Mouse (Mus musculus) stomach, embryonic 15.5 days (tissue): ENCODE results near the gene Kcnt1. TPM values are rescaled to one million over a fixed set of nuclear protein-coding genes. Genes with fewer than 3 reads are reported as not detected.

Experiments used
- ATAC-seq: fragments of 200-750 bp; cut with Nextera tagmentation; 2 replicates; pipeline ENCODE4 v1.8.0; 2017; ENCODE audit warnings: low read depth, moderate number of reproducible peaks, moderate TSS enrichment; ENCODE audit not compliant: insufficient read depth, low FRiP score
- H3K27ac ChIP-seq: fragments of 300-500 bp; sonication (generic); 2 replicates; pipeline ENCODE4 v1.5.1; 2015; ENCODE audit warnings: mild to moderate bottlenecking, inconsistent platforms
- H3K27me3 ChIP-seq: fragments of 300-500 bp; sonication (generic); replicated peaks from 2 replicates; pipeline ENCODE4 v1.6.1; 2015; ENCODE audit warnings: inconsistent platforms
- H3K36me3 ChIP-seq: fragments of 300-500 bp; sonication (generic); 2 replicates; pipeline ENCODE4 v1.6.1; 2015; ENCODE audit warnings: inconsistent platforms
- H3K4me1 ChIP-seq: fragments of 300-500 bp; sonication (generic); 2 replicates; pipeline ENCODE4 v1.6.1; 2015; ENCODE audit warnings: inconsistent platforms
- H3K4me2 ChIP-seq: fragments of 300-500 bp; sonication (generic); 2 replicates; pipeline ENCODE4 v1.6.1; 2015; ENCODE audit warnings: mild to moderate bottlenecking, inconsistent platforms
- H3K4me3 ChIP-seq: fragments of 300-500 bp; sonication (generic); replicated peaks from 2 replicates; pipeline ENCODE4 v1.5.1; 2015; ENCODE audit warnings: inconsistent platforms
- H3K9ac ChIP-seq: fragments of 300-500 bp; sonication (generic); 2 replicates; pipeline ENCODE4 v1.6.1; 2015; ENCODE audit warnings: inconsistent platforms
- H3K9me3 ChIP-seq: fragments of 300-500 bp; sonication (generic); 2 replicates; pipeline ENCODE4 v1.6.1; 2016; ENCODE audit warnings: inconsistent platforms
- WGBS: fragments of 180-500 bp; shearing (Covaris S2); methylation state at CpG from one replicate; pipeline ENCODE4 v1.1.7; 2015; 5-methylcytosine and 5-hydroxymethylcytosine counted together
- polyA plus RNA-seq: library from polyadenylated mRNA; unstranded; fragments of >200 nt; fragmentation: Nextera tagmentation; extraction: Ambion mirVana; gene quantifications from 2 replicates; pipeline ENCODE4 v1.2.1, GENCODE M21; 2015

Gene Kcnt1
- polyA plus RNA-seq, 1 experiment from 2014 or later = 0.62 TPM

DNA sequence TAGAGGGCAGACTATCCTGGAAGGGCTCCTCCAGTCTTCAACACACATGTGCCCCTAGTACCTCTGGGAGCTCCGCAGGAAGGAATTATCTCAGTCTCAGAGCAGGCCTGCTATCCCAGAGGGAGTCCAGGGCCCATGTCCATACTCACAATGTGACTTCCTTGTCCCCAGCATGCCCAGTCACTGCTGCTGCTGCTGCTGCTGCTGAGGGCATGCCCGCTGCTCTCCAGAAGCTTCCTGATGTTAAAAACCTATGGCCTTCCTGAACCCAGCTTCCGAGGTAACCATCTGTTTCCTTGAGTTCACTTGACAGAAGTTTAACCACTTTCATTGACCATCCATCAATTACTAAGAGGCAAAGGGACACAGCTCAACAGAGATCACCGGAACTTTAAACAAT is 61.4 kb downstream of the Kcnt1 start:
- H3K9ac ChIP-seq = no peak overlapping the region
- no peaks in the 10 kb centered on the region for H3K27me3 ChIP-seq
- H3K9me3 ChIP-seq = no peaks in the 10 kb centered on the region
- H3K4me1 ChIP-seq = no peaks in the 10 kb centered on the region
- 73% methylated on average over 4 of the region's 4 CpGs for WGBS
- H3K27ac ChIP-seq = no peak overlapping the region
- H3K4me3 ChIP-seq = no peak overlapping the region
- no peak overlapping the region for H3K4me2 ChIP-seq
- peaks cover 19% of the 10 kb centered on the region; the same call in 1 of the 2 replicates for H3K36me3 ChIP-seq
- no peak for ATAC-seq

DNA sequence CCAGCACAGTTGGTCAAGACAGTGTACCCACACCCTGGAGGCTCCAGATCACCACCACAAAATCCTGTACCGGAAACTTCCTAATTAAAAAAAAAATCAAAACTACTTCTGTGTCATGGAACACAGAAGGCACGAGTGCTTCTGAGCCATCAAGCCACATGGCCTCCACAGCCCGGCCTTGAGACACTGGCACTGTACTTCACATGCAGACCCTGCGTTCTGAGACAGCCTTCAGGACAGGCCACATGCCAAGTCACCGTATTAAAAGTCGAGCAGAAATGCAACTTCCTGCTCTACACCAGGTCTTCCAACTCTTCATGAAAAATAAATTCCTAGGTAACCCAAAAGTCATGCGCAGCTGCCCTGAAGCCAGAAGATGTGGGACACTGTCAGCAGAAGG is 64.3 kb downstream of the Kcnt1 start:
- Histone ChIP-seq H3K27ac (no peak overlapping the region), H3K27me3 (no peaks in the 10 kb centered on the region), H3K9ac (no peak overlapping the region), H3K4me3 (no peak overlapping the region), H3K36me3 (peaks cover 37% of the 10 kb centered on the region), H3K4me2 (no peak overlapping the region), H3K9me3 (no peaks in the 10 kb centered on the region), H3K4me1 (no peaks in the 10 kb centered on the region)
- WGBS = 93% methylated on average over 7 of the region's 7 CpGs
- no peak for ATAC-seq

DNA sequence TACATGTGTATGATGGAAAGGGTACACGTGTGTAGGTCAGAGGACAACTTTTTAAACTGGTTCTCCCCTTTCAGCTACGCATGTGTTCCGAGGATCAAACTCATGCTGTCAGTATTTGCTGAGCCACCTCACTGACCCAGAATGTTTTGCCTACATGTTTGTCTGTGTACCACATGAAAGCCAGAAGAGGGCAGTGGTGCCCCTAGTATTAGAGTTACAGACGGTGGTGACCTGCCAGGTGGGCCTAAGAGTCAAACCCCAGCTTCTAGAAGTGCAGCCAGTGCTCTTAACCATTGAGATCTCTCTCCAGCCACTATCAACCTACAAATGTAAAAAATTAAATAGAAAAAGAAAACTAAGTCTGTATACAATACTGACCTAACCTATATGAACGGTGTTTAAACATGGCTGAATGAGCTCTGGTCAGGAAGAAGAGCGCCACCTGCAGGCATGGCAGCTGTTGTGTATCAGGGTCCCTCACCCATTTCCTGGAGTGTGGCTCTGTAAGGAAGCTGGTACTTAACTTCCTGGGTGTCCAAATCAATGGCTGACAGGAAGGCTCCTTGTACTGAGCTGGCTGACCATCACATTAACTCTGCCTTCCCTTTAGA is 67.8 kb downstream of the Kcnt1 start:
- H3K27me3 ChIP-seq = no peaks in the 10 kb centered on the region
- no peak overlapping the region for H3K4me2 ChIP-seq
- peaks cover 69% of the 10 kb centered on the region for H3K36me3 ChIP-seq
- no peak for ATAC-seq
- H3K4me1 ChIP-seq = no peaks in the 10 kb centered on the region
- no peak overlapping the region for H3K9ac ChIP-seq
- 77% methylated on average over 6 of the region's 6 CpGs for WGBS
- no peak overlapping the region for H3K27ac ChIP-seq
- H3K4me3 ChIP-seq = no peak overlapping the region
- no peaks in the 10 kb centered on the region for H3K9me3 ChIP-seq

DNA sequence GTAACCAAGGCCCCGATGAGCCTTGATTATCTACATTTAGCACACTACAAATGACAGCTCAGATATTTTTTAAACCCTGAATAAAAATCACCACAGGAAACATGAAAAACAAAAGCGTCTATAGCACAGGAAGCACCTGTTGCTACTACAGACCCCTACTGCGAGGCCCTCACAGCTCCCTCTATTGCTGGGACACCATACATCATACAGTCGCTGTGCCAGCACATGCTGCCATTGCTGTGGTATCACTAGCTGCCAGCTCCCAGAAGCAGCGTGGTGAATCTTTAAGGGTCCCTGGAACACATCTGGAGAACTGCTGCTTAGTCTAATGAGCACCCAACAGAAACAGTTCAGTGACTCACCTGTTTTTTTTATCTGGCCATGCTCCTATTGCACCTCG is 77.0 kb downstream of the Kcnt1 start:
- ATAC-seq = no peak
- no peak overlapping the region for H3K4me2 ChIP-seq

DNA sequence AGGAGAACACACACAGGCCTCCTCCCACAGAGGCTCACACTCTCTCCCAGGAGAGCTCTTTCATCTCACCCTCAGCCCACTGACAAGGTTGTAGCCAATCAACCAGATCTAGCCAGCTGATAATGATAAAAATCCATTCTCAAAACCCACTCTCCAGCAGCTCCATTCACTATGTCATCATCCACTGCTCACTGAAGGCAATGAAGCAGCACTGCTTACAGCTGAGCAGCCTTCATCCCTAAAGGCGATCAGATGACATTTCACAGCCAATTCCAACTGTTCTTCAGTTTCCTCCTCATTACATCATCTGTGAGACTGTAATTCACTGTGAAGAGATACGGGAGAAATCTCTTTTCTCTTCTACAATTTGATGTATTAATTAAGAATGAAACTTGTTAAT is 80.3 kb downstream of the Kcnt1 start:
- H3K27ac ChIP-seq = no peak overlapping the region
- WGBS = 86% methylated on average over 2 of the region's 2 CpGs
- H3K9me3 ChIP-seq = no peaks in the 10 kb centered on the region
- no peaks in the 10 kb centered on the region for H3K4me1 ChIP-seq
- H3K4me2 ChIP-seq = no peak overlapping the region
- no peak overlapping the region for H3K4me3 ChIP-seq
- H3K9ac ChIP-seq = no peak overlapping the region
- no peak for ATAC-seq
- H3K27me3 ChIP-seq = no peaks in the 10 kb centered on the region
- H3K36me3 ChIP-seq = peaks cover 30% of the 10 kb centered on the region

More for the DNA sequence above, 77.0 kb downstream of the Kcnt1 start:
- WGBS = 77% methylated on average over 6 of the region's 6 CpGs
- H3K27me3 ChIP-seq = no peaks in the 10 kb centered on the region
- H3K9me3 ChIP-seq = no peaks in the 10 kb centered on the region
- peaks cover 50% of the 10 kb centered on the region for H3K36me3 ChIP-seq
- H3K4me3 ChIP-seq = no peak overlapping the region
- H3K27ac ChIP-seq = no peak overlapping the region
- H3K9ac ChIP-seq = no peak overlapping the region
- H3K4me1 ChIP-seq = no peaks in the 10 kb centered on the region

DNA sequence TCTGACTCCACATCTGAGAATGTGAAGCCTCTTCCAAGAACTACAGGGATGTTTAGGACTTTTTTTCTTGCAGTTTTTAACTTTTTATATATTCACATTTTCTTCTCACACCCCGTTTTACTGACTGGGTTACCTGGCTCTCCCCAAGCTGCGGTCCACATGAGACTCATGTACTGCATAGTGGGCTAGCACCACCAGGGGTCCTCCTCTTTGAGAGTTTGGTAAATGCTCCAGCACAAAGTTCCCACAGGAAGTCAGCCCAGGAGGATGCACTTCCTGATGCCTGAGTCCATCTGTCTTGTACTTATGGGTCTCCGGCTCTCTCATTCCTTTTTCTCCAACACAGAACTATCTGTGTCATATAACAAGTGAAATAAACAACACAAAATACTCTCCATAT is 84.4 kb downstream of the Kcnt1 start:
- no peak overlapping the region for H3K4me2 ChIP-seq
- no peak for ATAC-seq
- H3K27me3 ChIP-seq = no peaks in the 10 kb centered on the region
- H3K9me3 ChIP-seq = no peaks in the 10 kb centered on the region
- no peak overlapping the region for H3K27ac ChIP-seq
- no peak overlapping the region for H3K9ac ChIP-seq
- H3K4me3 ChIP-seq = no peak overlapping the region
- H3K4me1 ChIP-seq = no peaks in the 10 kb centered on the region
- peaks cover 35% of the 10 kb centered on the region for H3K36me3 ChIP-seq
- 72% methylated on average over 3 of the region's 3 CpGs for WGBS

DNA sequence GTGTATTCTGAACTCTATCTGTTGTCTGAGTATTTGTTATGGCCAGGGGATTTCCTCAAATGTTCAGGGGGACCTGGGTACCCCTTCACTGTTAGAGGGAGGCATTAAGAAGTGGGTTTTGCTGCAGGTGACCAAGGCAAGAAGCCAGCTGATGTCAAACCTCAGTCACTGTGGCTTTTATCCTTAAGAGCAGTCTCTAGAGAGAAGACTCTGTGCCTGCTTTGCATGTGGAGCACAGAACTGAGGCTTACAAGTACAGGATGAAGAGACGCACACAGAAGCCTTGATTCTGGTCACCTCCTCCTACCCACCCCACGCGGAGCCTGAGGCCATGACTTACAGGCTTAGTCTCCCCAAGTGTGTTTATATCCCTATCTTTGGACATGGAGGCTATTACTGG is 85.8 kb downstream of the Kcnt1 start:
- H3K4me3 ChIP-seq = no peak overlapping the region
- H3K27ac ChIP-seq = no peak overlapping the region
- H3K36me3 ChIP-seq = peaks cover 30% of the 10 kb centered on the region
- no peaks in the 10 kb centered on the region for H3K9me3 ChIP-seq
- H3K9ac ChIP-seq = no peak overlapping the region
- no peaks in the 10 kb centered on the region for H3K27me3 ChIP-seq
- H3K4me1 ChIP-seq = no peaks in the 10 kb centered on the region
- H3K4me2 ChIP-seq = no peak overlapping the region
- no peak for ATAC-seq
- WGBS = 93% methylated on average over 3 of the region's 3 CpGs

Other genes with a start within 250 kb of the Kcnt1 start
- gene Ccdc183, start 246.1 kb upstream of the Kcnt1 start, polyA plus RNA-seq = 0.19 and 0.21 TPM in 2 replicates
- 24.3 and 25.0 TPM in 2 replicates for gene Tmem141, start 241.7 kb upstream of the Kcnt1 start, polyA plus RNA-seq
- 4.0 and 6.2 TPM in 2 replicates for gene Fcna, start 235.7 kb upstream of the Kcnt1 start, polyA plus RNA-seq
- not detected in 2 replicates for gene Lcn8, start 210.6 kb upstream of the Kcnt1 start, polyA plus RNA-seq
- not detected in 2 replicates for gene Lcn5, start 205.8 kb upstream of the Kcnt1 start, polyA plus RNA-seq
- not detected in 2 replicates for gene Lcn6, start 186.9 kb upstream of the Kcnt1 start, polyA plus RNA-seq
- not detected in 2 replicates for gene Lcn10, start 181.0 kb upstream of the Kcnt1 start, polyA plus RNA-seq
- not detected in 2 replicates for gene Obp2a, start 163.7 kb upstream of the Kcnt1 start, polyA plus RNA-seq
- gene Bmyc, start 157.0 kb upstream of the Kcnt1 start, polyA plus RNA-seq = 79.4 and 83.4 TPM in 2 replicates
- not detected in 2 replicates for gene Obp2b, start 126.7 kb upstream of the Kcnt1 start, polyA plus RNA-seq
- gene Lcn3, start 98.2 kb upstream of the Kcnt1 start, polyA plus RNA-seq = not detected in 2 replicates
- not detected in 2 replicates for gene Lcn11, start 86.7 kb upstream of the Kcnt1 start, polyA plus RNA-seq
- gene Gm13539, start 81.5 kb upstream of the Kcnt1 start, polyA plus RNA-seq = not detected in 2 replicates
- gene Glt6d1, start 47.9 kb upstream of the Kcnt1 start, polyA plus RNA-seq = not detected in 2 replicates
- gene Lcn9, start 40.6 kb upstream of the Kcnt1 start, polyA plus RNA-seq = not detected in 2 replicates
- not detected in 2 replicates for gene Sohlh1, start 16.5 kb upstream of the Kcnt1 start, polyA plus RNA-seq
- 18.6 and 19.0 TPM in 2 replicates for gene Camsap1, start 119.5 kb downstream of the Kcnt1 start, polyA plus RNA-seq
- gene Ubac1, start 158.0 kb downstream of the Kcnt1 start, polyA plus RNA-seq = 87.6 and 105 TPM in 2 replicates